Mouse (Mus musculus): ENCODE results near the gene Prickle2. TPM values are rescaled to one million over a fixed set of nuclear protein-coding genes. Genes with fewer than 3 reads are reported as not detected.

Prickle2 gene
- polyA plus RNA-seq, 1 experiment from 2014 or later: 8.3 TPM

GRCm38 (mm10) chr6:92525646-92526045 lies 180.3 kb downstream of the Prickle2 start:
- H3K4me3 ChIP-seq (ENCODE audit: low read length): no peak overlapping the region
- H3K9ac ChIP-seq (ENCODE audit: low read length): no peak overlapping the region
- no peak overlapping the region for H3K27ac ChIP-seq (ENCODE audit: low read length)
- H3K9me3 ChIP-seq (ENCODE audit: control insufficient read depth, low read length): no peaks in the 10 kb centered on the region
- H3K27me3 ChIP-seq (ENCODE audit: control insufficient read depth, insufficient read depth, low read depth, low read length): no peaks in the 10 kb centered on the region
- WGBS: 92% methylated on average over 2 of the region's 2 CpGs
- H3K4me1 ChIP-seq (replicated peaks; ENCODE audit: control insufficient read depth, insufficient read depth, low read length): peaks cover 2% of the 10 kb centered on the region; the same call in 1 of the 2 replicates
- H3K36me3 ChIP-seq (ENCODE audit: control insufficient read depth, insufficient read depth, low read length): no peaks in the 10 kb centered on the region
- H3K4me2 ChIP-seq (ENCODE audit: low read depth, low read length): no peak overlapping the region
- no peak for ATAC-seq (ENCODE audit: low read depth)

DNA sequence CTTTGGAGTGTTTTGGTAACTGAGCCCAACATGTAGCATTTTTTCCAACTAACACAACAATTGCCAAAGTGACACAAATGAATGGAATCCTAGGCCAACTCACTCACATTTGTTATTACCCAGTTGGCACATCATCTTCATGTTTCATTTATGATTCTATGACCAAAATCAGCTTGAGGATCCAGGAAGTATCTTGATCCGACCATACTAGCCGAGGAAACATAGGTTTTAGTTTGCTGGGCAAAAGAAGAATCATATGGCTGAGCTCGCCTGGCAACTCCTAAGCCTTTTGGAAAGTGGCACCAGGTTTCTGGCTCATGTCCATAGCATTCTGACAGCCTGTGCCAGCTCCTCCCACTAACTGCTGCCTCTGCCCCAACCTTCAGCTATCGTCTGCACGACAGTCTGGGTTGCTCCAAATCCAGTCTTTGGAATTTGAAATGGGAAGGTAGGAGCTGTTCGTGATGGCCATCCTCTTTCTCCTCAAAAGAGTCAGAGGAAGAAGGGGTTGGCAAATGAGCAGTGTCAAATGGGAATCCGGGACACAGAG lies 184.4 kb downstream of the Prickle2 start:
- H3K4me1 ChIP-seq (replicated peaks; ENCODE audit: control insufficient read depth, insufficient read depth, low read length): peaks cover 15% of the 10 kb centered on the region
- H3K27ac ChIP-seq (ENCODE audit: low read length): no peak overlapping the region
- no peak overlapping the region for H3K9ac ChIP-seq (ENCODE audit: low read length)
- no peaks in the 10 kb centered on the region for H3K9me3 ChIP-seq (ENCODE audit: control insufficient read depth, low read length)
- H3K36me3 ChIP-seq (ENCODE audit: control insufficient read depth, insufficient read depth, low read length): no peaks in the 10 kb centered on the region
- no peak overlapping the region for H3K4me3 ChIP-seq (ENCODE audit: low read length)
- no peak overlapping the region for H3K4me2 ChIP-seq (ENCODE audit: low read depth, low read length)
- no peak for ATAC-seq (ENCODE audit: low read depth)
- 59% methylated on average over 7 of the region's 7 CpGs for WGBS
- H3K27me3 ChIP-seq (ENCODE audit: control insufficient read depth, insufficient read depth, low read depth, low read length): no peaks in the 10 kb centered on the region

GRCm38 (mm10) chr6:92520088-92520875 lies 185.7 kb downstream of the Prickle2 start:
- Histone ChIP-seq H3K9me3 (ENCODE audit: control insufficient read depth, low read length) (no peaks in the 10 kb centered on the region), H3K4me1 (replicated peaks; ENCODE audit: control insufficient read depth, insufficient read depth, low read length) (peaks cover 15% of the 10 kb centered on the region), H3K36me3 (ENCODE audit: control insufficient read depth, insufficient read depth, low read length) (no peaks in the 10 kb centered on the region), H3K27ac (ENCODE audit: low read length) (0 out of 2 replicates have a peak overlapping the region, but pooled peaks have one; percentile 12), H3K27me3 (ENCODE audit: control insufficient read depth, insufficient read depth, low read depth, low read length) (no peaks in the 10 kb centered on the region), H3K9ac (ENCODE audit: low read length) (no peak overlapping the region), H3K4me2 (ENCODE audit: low read depth, low read length) (no peak overlapping the region), H3K4me3 (ENCODE audit: low read length) (no peak overlapping the region)
- peak; percentile 64 for ATAC-seq (ENCODE audit: low read depth)
- 47% methylated on average over 5 of the region's 5 CpGs for WGBS

GRCm38 (mm10) chr6:92518438-92518968 lies 187.5 kb downstream of the Prickle2 start:
- no peak overlapping the region for H3K27ac ChIP-seq (ENCODE audit: low read length)
- H3K4me2 ChIP-seq (ENCODE audit: low read depth, low read length): no peak overlapping the region
- no peaks in the 10 kb centered on the region for H3K36me3 ChIP-seq (ENCODE audit: control insufficient read depth, insufficient read depth, low read length)
- H3K9ac ChIP-seq (ENCODE audit: low read length): no peak overlapping the region
- no peaks in the 10 kb centered on the region for H3K27me3 ChIP-seq (ENCODE audit: control insufficient read depth, insufficient read depth, low read depth, low read length)
- peaks cover 15% of the 10 kb centered on the region for H3K4me1 ChIP-seq (replicated peaks; ENCODE audit: control insufficient read depth, insufficient read depth, low read length)
- H3K9me3 ChIP-seq (ENCODE audit: control insufficient read depth, low read length): no peaks in the 10 kb centered on the region
- 57% methylated on average over 6 of the region's 6 CpGs for WGBS
- no peak overlapping the region for H3K4me3 ChIP-seq (ENCODE audit: low read length)
- ATAC-seq (ENCODE audit: low read depth): no peak

DNA sequence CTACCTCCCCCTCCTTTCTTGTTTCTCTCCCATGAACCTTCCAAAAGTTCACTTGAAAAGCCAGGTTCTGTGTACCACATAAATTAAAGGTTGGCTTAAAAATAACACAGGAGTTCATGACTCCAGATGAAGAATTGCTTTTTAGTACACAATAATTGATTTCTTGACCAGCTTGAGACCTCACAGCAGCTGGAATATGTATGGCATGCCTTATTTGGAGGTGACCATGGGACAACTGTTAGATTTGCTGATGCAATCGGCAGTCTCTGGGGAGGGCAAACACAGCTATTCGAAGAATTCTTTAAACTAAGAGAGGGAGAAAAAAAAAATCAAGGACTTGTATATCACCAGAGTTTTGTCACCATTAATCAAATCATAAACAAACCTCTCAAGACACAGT lies 189.0 kb downstream of the Prickle2 start:
- Histone ChIP-seq H3K27ac (ENCODE audit: low read length) (no peak overlapping the region), H3K36me3 (ENCODE audit: control insufficient read depth, insufficient read depth, low read length) (no peaks in the 10 kb centered on the region), H3K4me3 (ENCODE audit: low read length) (no peak overlapping the region), H3K27me3 (ENCODE audit: control insufficient read depth, insufficient read depth, low read depth, low read length) (no peaks in the 10 kb centered on the region), H3K9ac (ENCODE audit: low read length) (no peak overlapping the region), H3K4me2 (ENCODE audit: low read depth, low read length) (no peak overlapping the region), H3K9me3 (ENCODE audit: control insufficient read depth, low read length) (no peaks in the 10 kb centered on the region), H3K4me1 (replicated peaks; ENCODE audit: control insufficient read depth, insufficient read depth, low read length) (peaks cover 15% of the 10 kb centered on the region)
- peak; percentile 79 for ATAC-seq (ENCODE audit: low read depth)
- WGBS: 7% methylated on average over 2 of the region's 2 CpGs

- Histone ChIP-seq H3K9me3 (ENCODE audit: control insufficient read depth, low read length) (no peaks in the 10 kb centered on the region), H3K4me3 (ENCODE audit: low read length) (no peak overlapping the region), H3K4me1 (replicated peaks; ENCODE audit: control insufficient read depth, insufficient read depth, low read length) (no peaks in the 10 kb centered on the region; the same call in 1 of the 2 replicates), H3K27ac (ENCODE audit: low read length) (no peak overlapping the region), H3K9ac (ENCODE audit: low read length) (no peak overlapping the region), H3K27me3 (ENCODE audit: control insufficient read depth, insufficient read depth, low read depth, low read length) (no peaks in the 10 kb centered on the region), H3K4me2 (ENCODE audit: low read depth, low read length) (no peak overlapping the region), H3K36me3 (ENCODE audit: control insufficient read depth, insufficient read depth, low read length) (no peaks in the 10 kb centered on the region)
- no peak for ATAC-seq (ENCODE audit: low read depth)
- WGBS: 85% methylated on average over 1 of the region's 1 CpGs
Observed at GRCm38 (mm10) chr6:92512001-92512400, 194.0 kb downstream of the Prickle2 start.

- Histone ChIP-seq H3K4me1 (replicated peaks; ENCODE audit: control insufficient read depth, insufficient read depth, low read length) (no peaks in the 10 kb centered on the region), H3K4me3 (ENCODE audit: low read length) (no peak overlapping the region), H3K27ac (ENCODE audit: low read length) (no peak overlapping the region), H3K4me2 (ENCODE audit: low read depth, low read length) (no peak overlapping the region), H3K27me3 (ENCODE audit: control insufficient read depth, insufficient read depth, low read depth, low read length) (no peaks in the 10 kb centered on the region), H3K36me3 (ENCODE audit: control insufficient read depth, insufficient read depth, low read length) (no peaks in the 10 kb centered on the region), H3K9me3 (ENCODE audit: control insufficient read depth, low read length) (no peaks in the 10 kb centered on the region), H3K9ac (ENCODE audit: low read length) (no peak overlapping the region)
- WGBS: 52% methylated on average over 2 of the region's 2 CpGs
- ATAC-seq (ENCODE audit: low read depth): no peak
Observed at GRCm38 (mm10) chr6:92509712-92510111, 196.2 kb downstream of the Prickle2 start.

GRCm38 (mm10) chr6:92506276-92506675 lies 199.7 kb downstream of the Prickle2 start:
- no peaks in the 10 kb centered on the region for H3K36me3 ChIP-seq (ENCODE audit: control insufficient read depth, insufficient read depth, low read length)
- H3K27me3 ChIP-seq (ENCODE audit: control insufficient read depth, insufficient read depth, low read depth, low read length): no peaks in the 10 kb centered on the region
- no peak overlapping the region for H3K27ac ChIP-seq (ENCODE audit: low read length)

DNA sequence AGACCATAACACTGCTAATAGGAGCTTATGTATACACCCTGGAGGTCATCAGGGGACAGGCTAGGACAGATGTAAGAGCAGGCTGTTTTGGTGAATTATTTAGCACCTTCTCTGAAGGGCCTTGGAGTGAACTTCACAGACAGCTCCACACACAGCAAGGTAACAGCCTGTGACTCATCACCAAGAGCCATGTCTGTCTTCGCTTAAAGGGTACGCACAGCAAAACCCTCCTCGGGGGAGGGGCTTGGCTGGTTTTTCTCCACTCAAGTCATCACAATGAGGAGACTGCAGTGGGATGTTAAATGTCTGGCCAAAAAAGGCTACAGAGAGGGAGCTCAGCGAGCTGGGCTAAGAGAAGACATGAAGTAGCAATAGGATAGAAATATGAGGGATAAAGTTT lies 206.5 kb downstream of the Prickle2 start:
- no peak overlapping the region for H3K4me2 ChIP-seq (ENCODE audit: low read depth, low read length)
- peaks cover 12% of the 10 kb centered on the region for H3K4me1 ChIP-seq (replicated peaks; ENCODE audit: control insufficient read depth, insufficient read depth, low read length)
- H3K4me3 ChIP-seq (ENCODE audit: low read length): no peak overlapping the region
- WGBS: 47% methylated on average over 4 of the region's 4 CpGs
- H3K27me3 ChIP-seq (ENCODE audit: control insufficient read depth, insufficient read depth, low read depth, low read length): no peaks in the 10 kb centered on the region
- H3K9ac ChIP-seq (ENCODE audit: low read length): no peak overlapping the region
- no peaks in the 10 kb centered on the region for H3K9me3 ChIP-seq (ENCODE audit: control insufficient read depth, low read length)
- H3K27ac ChIP-seq (ENCODE audit: low read length): peak overlapping the region; percentile 25; the same call in 1 of the 2 replicates
- no peak; the same call in 1 of the 2 replicates for ATAC-seq (ENCODE audit: low read depth)
- H3K36me3 ChIP-seq (ENCODE audit: control insufficient read depth, insufficient read depth, low read length): no peaks in the 10 kb centered on the region

More at GRCm38 (mm10) chr6:92506276-92506675, 199.7 kb downstream of the Prickle2 start:
- no peak overlapping the region for H3K9ac ChIP-seq (ENCODE audit: low read length)
- no peak overlapping the region for H3K4me3 ChIP-seq (ENCODE audit: low read length)
- H3K4me1 ChIP-seq (replicated peaks; ENCODE audit: control insufficient read depth, insufficient read depth, low read length): no peaks in the 10 kb centered on the region
- H3K4me2 ChIP-seq (ENCODE audit: low read depth, low read length): no peak overlapping the region
- H3K9me3 ChIP-seq (ENCODE audit: control insufficient read depth, low read length): no peaks in the 10 kb centered on the region
- 88% methylated on average over 3 of the region's 3 CpGs for WGBS
- no peak for ATAC-seq (ENCODE audit: low read depth)
